Mouse (Mus musculus): ENCODE results near the gene Ccr2. TPM values are rescaled to one million over a fixed set of nuclear protein-coding genes. Genes with fewer than 3 reads are reported as not detected.

Ccr2 gene
- 14.0 TPM for polyA plus RNA-seq (2014; fragmentation: Illumina TruSeq; extraction: RNeasy Lipid Tissue Mini Kit (QIAGEN cat#74804); ENCODE audit: insufficient read depth, low read depth, low replicate concordance)

GRCm38 (mm10) chr9:124101723-124102122, at the start of gene Ccr2:
Gene Ccr2, plus strand, starts transcription at chr9:124101950.

GRCm38 (mm10) chr9:124121387-124122184, 19.8 kb downstream of the Ccr2 start, which contains the start of gene Ccr5:
Gene Ccr5, plus strand, starts transcription at chr9:124121543.

Other genes starting within 250 kb of the Ccr2 start
- gene Xcr1, start 239.9 kb upstream of the Ccr2 start, polyA plus RNA-seq (2014; fragmentation: Illumina TruSeq; extraction: RNeasy Lipid Tissue Mini Kit (QIAGEN cat#74804); ENCODE audit: insufficient read depth, low read depth, low replicate concordance), result 0.53 TPM
- gene Ccr1, start 133.3 kb upstream of the Ccr2 start, polyA plus RNA-seq (2014; fragmentation: Illumina TruSeq; extraction: RNeasy Lipid Tissue Mini Kit (QIAGEN cat#74804); ENCODE audit: insufficient read depth, low read depth, low replicate concordance), result 6.5 TPM
- not detected for gene Ccr1l1, start 123.5 kb upstream of the Ccr2 start, polyA plus RNA-seq (2014; fragmentation: Illumina TruSeq; extraction: RNeasy Lipid Tissue Mini Kit (QIAGEN cat#74804); ENCODE audit: insufficient read depth, low read depth, low replicate concordance)
- gene Ccr3, start 80.0 kb upstream of the Ccr2 start, polyA plus RNA-seq (2014; fragmentation: Illumina TruSeq; extraction: RNeasy Lipid Tissue Mini Kit (QIAGEN cat#74804); ENCODE audit: insufficient read depth, low read depth, low replicate concordance), result 0.77 TPM
- gene Ccr5, start 19.6 kb downstream of the Ccr2 start, polyA plus RNA-seq (2014; fragmentation: Illumina TruSeq; extraction: RNeasy Lipid Tissue Mini Kit (QIAGEN cat#74804); ENCODE audit: insufficient read depth, low read depth, low replicate concordance), result 3.4 TPM
- 9.8 TPM for gene 2010315B03Rik, start 210.7 kb downstream of the Ccr2 start, polyA plus RNA-seq (2014; fragmentation: Illumina TruSeq; extraction: RNeasy Lipid Tissue Mini Kit (QIAGEN cat#74804); ENCODE audit: insufficient read depth, low read depth, low replicate concordance)